Mouse (Mus musculus) heart, adult 9 months (tissue): ENCODE measurements around the gene Tmem200a.
"Not testable (repeated sequence)": the region's sequence is repeated elsewhere in the genome, so short reads cannot be mapped to it uniquely, and the experiment has no call there.

ENCODE experiments used
- DNase-seq, 2 experiments: peaks; one replicate each; pipeline ENCODE4 v3.0.0; 2022; ENCODE audit warnings: low spot score in 2 of 2

Gene Tmem200a

DNA sequence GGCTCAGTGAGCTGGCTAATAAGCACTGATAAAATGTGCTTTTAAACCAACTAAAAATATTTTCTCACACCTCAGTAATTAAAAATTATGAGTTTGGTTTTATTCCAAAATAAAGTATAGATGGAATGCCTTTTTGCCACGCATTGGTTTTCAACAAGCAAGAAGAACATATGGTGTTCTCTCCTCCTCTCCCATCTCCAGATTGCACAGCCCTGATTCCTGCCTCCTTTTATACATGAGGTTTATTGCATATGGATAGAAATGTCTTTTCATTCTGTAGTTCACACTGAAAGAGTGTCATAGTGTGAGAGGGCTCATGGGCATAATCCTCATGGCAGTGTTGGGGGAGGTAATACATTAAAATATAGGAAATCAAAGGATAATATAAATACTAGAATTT is 96.2 kb downstream of the Tmem200a start:
- DNase-seq, result no peak

DNA sequence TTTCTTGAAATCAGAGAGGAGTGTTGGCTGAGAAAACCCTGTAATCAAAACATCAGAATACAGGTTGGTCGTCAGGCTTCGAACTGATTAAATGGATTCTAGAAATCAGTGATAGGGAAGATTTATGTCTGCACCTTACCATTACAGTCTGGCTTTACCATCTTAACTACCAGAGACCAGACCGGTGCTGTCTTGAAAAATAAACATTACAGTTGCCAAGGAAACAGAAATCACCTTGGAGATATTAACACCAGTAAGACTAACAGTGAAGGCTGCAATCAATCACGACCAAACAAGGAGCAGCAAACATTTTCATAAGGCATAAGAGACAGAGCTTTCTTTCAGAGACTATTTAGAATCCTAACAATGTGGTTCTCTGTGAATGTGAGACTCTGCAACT is 116.0 kb downstream of the Tmem200a start:
- no peak for DNase-seq

DNA sequence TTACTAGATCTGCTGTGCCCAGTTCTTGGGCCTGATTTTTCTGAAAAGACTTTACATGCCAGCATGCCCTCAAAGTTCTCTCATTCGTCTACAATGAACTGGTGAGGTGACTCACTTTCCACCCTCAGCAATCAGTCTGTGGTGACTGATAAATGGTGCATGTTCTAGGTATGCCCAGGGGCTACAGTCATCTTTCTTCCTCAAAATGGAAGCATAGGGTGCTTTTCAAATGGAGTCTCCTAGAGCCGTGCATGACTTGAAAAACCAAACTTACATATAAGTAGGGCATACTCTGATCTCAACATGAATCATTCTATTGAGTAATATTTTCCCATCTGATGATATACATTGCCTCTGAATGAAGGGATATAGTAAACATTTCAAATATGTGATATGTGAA is 117.8 kb downstream of the Tmem200a start:
- DNase-seq, result no peak

DNA sequence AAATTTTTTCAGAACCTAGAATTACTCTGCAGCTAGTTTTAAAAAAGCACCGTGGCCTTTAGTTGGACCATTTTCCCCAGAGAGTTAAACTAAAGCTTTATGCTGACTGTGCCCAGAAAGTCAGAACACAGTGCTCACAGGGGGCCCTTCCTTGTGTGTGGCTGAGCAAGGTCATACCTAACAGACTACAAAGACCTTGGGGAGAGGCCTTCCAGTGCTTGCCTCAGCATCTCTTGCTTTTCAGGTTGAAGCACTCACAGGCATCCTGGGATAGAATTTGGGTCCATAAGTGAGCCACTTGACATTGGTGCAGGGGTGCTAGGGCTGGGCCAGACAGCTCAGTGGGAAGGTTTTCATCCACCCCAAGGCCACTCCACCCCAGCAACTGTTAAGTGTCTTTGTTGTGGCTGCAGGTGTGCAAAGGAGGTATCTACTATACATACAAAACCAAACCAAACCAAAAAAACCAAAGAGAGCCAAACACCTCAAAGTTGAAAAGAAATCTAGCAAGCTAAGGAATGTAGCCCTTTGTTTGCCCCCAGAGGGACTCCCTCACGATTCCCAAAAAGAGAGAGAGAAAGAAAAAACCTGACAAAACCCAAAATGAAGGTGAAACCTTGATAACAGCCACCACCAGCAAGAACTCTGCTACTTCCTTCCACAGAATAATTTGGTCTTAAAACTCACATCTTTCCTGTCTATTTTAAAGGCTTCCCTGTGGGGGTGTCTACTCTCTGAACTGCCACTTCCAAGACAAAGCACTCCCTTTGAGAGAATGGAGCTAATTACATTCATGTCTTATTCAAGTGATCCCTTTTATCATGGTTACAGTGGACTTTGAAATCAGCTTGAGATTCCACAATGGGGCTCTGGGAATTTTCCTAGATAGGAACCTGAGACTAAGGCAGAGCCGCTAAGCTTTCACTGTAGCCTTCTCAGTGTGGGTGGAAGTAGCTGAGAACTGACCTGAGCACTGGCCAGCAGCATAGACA is 119.8 kb downstream of the Tmem200a start:
- DNase-seq, result no peak

DNA sequence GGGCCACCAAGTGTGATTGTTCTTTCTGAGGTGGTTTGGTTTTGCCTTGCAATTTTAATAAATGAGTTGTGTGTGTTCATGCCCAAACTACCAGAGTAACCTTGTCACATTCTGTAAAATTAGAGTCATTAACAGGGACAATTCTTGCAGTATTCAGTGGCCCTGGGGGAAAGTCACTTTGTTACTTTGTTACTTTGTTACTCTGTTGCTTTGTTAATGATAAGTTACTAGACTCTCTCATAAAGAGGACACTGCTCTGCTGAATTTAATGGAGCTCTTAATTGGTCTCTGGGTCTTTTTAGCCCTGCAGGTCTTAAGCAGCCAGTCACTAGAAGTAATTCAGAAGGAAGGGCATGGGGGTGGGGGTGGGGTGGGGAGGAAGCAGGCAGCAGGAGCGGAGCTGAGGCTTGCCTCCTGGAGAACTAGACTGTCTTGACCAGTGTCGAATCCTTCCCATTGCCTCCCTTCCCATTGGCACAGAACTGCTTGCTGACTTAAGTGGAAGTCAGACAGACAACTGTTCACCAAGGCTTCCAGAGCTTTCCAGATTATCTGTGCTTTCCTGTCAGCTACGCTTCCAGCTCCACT is 124.1 kb downstream of the Tmem200a start:
- DNase-seq, result no peak

DNA sequence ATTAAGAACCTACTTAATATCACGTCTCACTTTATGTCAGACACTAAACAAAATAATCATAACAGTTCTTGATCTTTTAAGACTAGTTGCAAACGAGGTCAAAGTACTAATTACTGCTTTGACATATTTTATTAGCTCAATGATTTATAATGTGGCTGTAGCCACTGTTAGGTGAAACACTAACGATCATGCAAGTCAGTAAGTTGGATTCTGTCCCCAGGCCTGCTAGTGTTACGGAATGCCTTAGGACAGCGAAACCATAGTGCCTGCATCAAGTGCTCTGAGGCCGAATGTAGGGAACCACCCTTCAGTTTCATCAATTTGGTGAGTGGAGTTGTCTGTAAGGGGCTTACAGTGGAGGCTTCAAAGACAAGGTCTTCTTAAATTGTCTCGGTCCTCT is 126.0 kb downstream of the Tmem200a start:
- DNase-seq, result no peak

DNA sequence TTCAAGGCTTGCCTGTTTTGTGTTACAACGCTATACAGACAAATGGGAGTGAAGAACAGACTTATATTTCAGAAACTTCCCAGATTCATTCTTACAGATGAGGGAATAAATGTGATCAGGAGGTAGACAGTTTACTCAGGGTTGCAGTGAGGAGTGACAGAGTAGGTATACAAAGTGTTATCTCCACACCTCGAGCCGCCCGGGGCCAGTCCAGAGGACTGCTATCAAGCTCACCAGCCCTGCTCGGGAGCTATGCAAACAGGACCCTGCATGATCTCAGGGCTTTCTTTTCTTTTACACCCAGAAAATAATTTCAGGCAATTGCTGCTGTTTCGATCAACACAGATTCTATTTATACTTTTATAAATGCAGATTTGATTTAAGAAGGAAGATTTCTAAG is 126.7 kb downstream of the Tmem200a start:
- no peak for DNase-seq

DNA sequence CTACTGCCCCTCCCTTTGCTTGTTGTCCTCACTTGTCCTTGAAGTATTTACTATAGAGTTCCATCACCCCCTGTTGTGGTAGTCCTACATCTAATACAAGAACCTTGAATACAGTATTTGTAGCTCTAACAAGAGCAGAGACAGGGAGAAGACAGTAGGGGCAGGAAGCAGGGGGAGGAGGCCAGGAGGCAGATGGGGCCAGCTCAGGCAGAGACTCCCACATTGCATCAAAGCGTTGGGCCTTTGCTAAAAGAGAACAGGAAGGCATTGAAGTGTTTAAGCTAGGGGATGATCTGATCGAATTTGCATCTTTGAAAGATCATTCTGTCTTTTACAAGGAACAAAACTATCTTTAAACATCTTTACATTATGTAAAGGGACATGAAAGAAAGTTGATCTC is 133.0 kb downstream of the Tmem200a start:
- no peak for DNase-seq

DNA sequence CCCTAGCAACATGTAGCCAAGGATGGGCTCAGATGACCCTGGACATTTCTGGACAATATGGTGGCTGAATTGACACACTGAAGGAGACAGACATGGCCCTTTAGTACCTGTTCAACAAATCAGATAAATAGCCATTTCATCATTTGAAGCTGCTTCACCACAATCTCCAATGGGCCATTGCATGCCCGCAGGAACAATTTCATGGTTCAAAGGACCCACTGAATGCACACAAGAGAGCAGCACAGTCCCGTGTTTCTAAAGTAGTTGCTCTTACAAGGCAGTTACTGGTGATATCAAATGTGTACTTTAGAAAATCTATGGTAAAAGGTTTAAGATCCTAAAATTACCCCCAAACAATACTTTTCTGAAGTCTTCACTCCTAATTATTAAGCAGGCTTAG is 134.2 kb downstream of the Tmem200a start:
- DNase-seq, result no peak

DNA sequence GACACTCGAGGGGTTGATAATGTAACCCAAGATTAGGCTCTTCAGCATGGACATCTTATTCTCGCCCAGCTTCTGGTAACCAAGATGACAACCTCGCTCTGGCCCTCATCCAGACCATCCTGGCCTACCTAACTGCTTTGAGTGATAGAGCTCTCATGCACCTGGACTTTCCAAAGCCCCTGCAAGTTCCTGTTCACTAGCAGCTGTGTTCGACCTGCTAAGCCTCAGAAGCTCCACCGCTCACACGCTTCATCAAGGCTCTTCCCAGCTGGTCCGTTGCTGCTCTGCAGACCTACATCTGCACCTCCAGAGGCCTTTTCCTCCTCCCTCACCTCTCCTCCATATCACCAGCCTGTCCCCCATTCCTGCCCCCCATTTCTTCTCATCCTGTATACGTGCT is 147.1 kb downstream of the Tmem200a start:
- DNase-seq, result no peak

DNA sequence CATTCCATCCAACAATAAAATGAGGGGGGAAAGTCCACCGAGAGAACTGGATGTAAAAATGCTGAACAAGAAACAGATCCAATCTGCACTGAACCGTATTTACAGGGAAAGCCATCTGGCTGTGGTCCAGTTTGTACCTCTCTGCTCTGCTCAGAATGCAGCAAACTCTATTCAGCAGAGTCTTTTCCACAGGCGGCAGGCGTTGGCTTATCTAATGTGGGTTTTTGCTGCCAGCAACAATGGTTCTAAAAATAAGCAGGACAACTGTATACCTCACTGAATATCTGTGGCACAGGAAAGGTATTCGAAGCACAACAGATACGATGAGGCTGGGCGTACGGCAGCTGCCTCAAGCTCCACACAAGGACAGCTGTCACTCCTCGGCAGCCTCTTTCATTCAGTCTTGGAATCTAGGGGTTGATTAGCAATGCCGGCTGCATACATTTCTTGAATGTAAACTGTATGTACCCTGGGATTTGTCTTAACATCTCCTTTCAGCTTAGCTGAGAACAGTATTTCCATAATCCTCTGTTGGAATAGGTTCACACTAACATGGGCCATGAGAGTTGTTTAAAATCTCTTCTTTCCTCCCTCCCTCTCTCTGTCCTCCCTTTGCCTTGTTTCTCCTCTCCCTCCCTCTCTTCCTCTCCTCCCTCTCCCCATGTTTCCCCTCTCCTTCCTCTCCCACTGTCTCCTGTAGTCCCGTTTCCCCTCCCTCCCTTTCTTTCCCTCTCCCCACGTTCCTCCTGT is 149.3 kb downstream of the Tmem200a start:
- no peak for DNase-seq

DNA sequence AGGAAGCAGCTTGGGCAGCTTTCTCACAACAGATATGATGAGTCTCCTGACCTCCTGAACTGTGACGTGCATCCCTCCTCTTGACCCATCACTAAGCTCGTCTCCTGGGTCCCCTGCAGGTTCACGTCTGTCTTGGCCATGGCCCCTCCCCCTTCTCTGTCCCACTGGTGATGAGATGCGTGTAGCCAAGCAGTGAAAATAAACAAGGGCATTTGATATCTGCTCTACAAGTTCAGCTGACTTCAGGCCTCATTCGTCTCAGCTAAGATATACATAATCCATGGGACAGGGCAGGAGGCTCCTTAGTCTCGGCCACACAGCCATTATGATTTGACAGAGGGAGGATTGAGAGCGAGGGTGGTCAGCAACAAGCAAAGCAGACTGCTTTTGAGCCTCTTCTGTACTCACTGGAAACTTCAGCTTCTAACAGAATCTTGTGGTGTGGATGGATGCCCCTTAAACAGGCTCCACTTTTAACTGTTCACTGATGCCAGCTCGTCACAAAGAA is 149.9 kb downstream of the Tmem200a start:
- DNase-seq, result no peak

DNA sequence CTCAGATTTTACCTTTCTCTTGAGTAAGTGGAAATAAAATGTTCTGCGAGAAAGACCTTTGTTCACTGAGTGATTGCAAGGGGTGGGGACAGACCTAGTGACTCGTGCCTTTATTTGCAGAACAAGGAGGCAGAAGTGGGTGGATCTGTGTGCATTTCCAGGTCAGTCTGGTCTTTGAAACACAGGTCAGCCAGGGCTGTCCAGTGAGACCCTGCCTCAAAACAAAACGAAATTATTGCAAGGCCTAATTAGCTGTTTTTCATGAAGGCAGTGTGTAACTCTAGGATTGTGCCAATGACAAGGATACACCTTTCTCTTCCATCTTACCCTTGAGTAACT is 150.4 kb downstream of the Tmem200a start:
- DNase-seq, result no peak

DNA sequence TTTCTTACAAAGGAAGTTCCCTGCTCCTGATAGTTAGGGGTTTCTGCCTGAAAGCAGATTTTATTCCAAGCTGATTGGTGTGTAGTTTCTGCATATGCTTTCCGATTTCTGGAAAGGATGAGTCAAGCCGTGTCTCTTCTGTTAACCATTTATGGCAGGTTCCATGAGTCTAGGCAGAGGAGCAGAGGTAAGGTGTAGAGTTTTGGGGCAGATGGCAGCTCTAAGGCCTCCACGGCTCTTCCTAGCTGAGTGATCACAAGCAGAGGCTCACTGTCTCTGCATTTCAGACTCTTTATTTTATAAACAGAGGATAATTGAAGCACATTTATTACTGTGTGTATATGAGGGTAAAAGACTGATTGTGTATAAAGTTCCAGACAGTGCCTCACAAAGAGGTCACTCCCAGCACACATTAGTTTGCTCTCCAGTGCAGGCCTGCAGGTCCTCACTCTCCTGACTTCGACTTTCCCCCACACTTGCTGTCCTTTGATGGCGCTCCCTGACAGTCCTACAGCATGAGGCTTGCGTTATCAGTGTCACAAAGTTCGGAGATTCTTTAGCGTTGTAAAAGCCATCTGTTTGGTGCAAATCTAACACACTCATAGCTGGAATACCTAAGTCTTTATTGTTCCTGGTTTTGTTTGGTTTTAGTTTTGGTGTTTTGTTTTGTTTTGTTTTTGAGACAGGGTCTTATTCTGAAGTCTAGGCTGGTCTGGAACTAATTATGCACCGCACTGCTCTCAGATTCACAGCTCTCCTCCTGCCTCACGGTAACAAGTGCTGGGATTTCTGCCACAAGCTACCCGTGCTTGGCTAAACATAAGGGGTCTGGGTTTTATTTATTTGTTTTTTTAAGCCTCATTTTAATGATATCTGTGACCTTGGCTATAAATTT is 151.1 kb downstream of the Tmem200a start:
- no peak for DNase-seq

DNA sequence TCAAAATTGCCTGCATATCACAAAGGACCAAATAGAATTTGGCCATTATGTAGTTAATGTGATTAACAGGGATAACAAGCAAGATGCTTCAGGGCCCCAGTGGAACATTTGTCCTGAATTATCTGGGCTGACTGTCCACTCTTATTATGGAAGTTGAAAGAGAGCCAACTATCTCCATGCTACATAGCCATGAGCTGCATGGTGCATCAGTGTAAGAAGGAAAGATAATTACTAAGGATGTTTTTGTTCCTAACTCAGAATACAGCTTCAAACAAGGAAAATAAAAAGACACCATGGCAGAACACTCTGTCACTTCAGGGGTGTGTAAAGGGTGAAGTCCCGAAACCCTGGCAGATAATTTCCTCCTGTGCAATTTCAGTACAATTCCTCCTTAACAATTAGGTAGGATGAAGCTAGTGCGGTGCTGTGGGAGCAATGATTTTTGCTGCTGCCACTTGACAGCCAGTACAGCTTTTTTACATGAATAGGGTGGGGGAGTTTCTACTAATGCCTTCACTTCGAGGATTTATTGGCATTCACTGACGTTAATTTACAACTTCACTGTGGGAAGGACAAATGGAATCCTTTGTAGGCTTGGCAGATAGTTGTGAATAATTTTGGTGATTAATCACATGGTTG is 158.1 kb downstream of the Tmem200a start:
- DNase-seq, result no peak

DNA sequence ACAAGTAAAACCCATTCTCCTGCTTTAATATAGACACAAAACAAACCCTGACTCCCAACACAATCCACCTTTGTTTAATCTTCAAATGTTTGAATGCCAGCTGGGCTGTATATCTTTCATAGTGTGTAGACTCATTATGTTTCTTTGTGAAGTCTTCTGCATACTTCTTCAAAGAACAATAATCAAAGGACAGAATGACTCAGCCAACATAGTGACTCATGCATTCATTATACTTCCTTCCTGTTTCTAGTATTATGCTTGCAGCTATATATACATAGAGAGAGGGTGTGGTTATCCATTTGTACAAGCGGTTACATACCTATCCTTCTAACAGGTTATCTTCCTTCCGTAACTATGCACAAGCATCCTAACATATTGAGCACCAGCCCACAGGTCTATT is 160.7 kb downstream of the Tmem200a start:
- no peak for DNase-seq

DNA sequence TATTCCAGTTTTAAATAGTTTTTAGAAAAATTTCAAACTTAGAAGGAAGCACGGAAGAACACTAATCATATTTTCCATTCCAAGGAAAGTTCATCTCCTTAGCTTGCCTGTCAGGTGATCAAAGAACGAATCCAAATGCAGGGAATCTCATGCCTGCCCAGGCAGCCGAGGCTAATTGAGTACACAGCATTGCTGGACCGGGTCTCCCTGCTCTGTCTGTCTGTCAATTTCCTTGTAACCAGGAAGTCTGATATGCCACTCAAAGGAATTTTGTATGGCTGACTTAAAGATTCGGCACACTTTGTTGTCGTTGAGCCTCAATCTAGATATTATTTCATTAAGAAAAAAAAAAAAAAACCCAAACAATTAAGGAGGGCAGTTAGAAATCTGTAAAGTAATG is 168.6 kb downstream of the Tmem200a start:
- DNase-seq, result no peak

DNA sequence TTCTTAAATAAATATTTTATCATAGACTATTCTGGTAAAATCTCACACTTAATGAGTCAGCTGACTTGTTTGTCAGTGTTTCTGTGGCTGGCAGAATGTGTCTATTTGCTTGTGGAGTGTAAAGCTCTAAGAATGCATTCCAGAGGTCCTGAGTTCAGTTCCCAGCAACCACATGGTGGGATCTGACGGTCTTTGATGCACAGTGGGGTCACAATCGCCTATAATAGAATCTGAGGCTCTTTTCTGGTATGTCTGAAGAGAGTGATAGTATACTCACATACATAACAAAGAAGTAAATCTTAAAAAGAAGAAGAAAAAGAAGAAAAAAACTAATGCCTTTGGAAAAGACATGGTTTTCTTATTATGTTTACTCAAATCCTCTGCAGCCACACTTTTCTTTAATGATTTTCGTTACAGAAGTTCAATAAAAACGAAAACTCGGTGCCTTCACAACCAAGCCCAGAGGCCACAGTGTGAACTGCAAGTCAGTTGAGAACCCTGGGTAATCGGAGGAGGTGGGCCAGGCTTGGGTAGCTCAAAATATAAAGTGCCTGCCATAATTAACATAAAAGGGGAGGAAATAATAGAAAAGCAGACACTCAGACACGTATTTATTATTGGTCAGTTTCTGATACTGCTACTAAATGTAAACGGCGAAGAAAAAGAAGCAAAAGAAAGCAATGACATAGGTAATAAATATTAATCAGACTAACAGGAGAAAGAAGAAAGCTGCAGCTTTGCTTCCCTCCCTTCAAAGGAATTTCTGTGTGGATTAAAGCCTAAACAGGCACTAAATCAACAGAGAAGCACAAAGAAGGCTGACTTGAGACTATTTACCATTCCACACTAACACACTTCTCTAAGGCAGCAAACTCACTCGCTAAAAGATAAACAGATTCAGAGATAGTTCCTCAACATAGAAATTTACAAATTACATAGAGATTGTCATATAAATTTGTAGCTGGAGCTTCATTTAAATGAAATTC is 170.5 kb downstream of the Tmem200a start:
- no peak for DNase-seq

DNA sequence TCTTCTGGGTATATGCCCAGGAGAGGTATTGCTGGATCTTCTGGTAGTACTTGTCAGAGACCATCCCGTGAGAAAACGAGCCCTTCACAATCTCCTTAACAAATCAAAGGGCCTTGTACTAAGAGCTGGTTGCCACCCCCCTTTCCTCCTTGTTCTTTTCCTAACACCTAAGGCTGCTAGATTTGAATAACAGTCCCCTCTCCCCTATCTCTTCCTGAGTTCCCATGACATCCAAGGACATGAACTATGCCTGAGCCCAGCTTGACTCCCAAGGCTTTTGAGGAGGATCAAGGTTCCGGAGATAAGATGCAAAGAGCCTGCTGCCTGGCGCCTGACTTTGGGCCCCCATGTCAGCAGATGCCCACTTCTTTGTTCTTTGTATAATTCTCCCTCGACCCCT is 184.7 kb downstream of the Tmem200a start:
- DNase-seq, result not testable (repeated sequence)

DNA sequence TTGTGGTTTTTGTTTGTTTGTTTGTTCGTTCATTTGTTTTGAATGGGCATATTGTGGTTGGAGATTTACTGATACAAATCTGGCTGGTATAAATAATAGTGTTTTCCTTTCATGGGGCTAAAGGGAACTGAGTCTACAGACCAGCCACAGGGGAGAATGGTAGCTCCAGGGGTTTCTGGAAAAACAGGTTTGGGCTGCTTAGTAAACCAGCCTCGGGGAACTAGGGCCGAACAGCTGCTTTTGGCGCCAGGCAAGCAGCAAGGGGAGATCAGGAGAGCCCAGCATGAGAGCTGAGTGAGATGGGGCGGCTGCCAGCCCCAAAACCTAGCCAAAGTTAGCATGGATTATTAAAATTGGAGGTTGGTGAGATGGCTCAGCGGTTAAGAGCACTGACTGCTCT is 191.6 kb downstream of the Tmem200a start:
- no peak for DNase-seq
